Mouse (Mus musculus) forebrain, embryonic 11.5 days (tissue): ENCODE measurements around the gene Itpk1. TPM values are rescaled to one million over a fixed set of nuclear protein-coding genes. Genes with fewer than 3 reads are reported as not detected.

ENCODE experiments used
- ATAC-seq: fragments of 200-750 bp; cut with Nextera tagmentation; replicated peaks from 2 replicates; pipeline ENCODE4 v1.8.0; 2017; ENCODE audit warnings: moderate TSS enrichment; ENCODE audit not compliant: low FRiP score
- DNase-seq: peaks from one replicate; pipeline ENCODE4 v3.0.0-alpha.2; 2017; ENCODE audit warnings: low spot score
- H3K27ac ChIP-seq: fragments of 300-500 bp; sonication (generic); 2 replicates; pipeline ENCODE4 v1.5.1; 2014; ENCODE audit warnings: low read depth, low read length
- H3K27me3 ChIP-seq: fragments of 300-500 bp; sonication (generic); 2 replicates; pipeline ENCODE4 v1.6.1; 2014; ENCODE audit warnings: mild to moderate bottlenecking, low read length, mixed read lengths; ENCODE audit not compliant: control insufficient read depth, insufficient read depth
- H3K36me3 ChIP-seq: fragments of 300-500 bp; sonication (generic); 2 replicates; pipeline ENCODE4 v1.6.1; 2014; ENCODE audit warnings: mild to moderate bottlenecking, low read length, moderate library complexity, mixed read lengths; ENCODE audit not compliant: control insufficient read depth, insufficient read depth
- H3K4me1 ChIP-seq: fragments of 300-500 bp; sonication (generic); replicated peaks from 2 replicates; pipeline ENCODE4 v1.6.1; 2014; ENCODE audit warnings: low read length, mixed read lengths; ENCODE audit not compliant: control insufficient read depth, insufficient read depth
- H3K4me2 ChIP-seq: fragments of 300-500 bp; sonication (generic); 2 replicates; pipeline ENCODE4 v1.6.1; 2014; ENCODE audit warnings: low read depth, mild to moderate bottlenecking, low read length, moderate library complexity, mixed read lengths; ENCODE audit not compliant: severe bottlenecking
- H3K4me3 ChIP-seq: fragments of 300-500 bp; sonication (generic); 2 replicates; pipeline ENCODE4 v1.5.1; 2014; ENCODE audit warnings: low read depth, low read length
- H3K9ac ChIP-seq: fragments of 300-500 bp; sonication (generic); 2 replicates; pipeline ENCODE4 v1.6.1; 2014; ENCODE audit warnings: low read length
- H3K9me3 ChIP-seq: fragments of 300-500 bp; sonication (generic); 2 replicates; pipeline ENCODE4 v1.6.1; 2016; ENCODE audit warnings: low read length, mixed read lengths; ENCODE audit not compliant: control insufficient read depth
- WGBS: fragments of 180-500 bp; shearing (Covaris S2); extraction: QIAGEN DNeasy Blood & Tissue Kit; methylation state at CpG from one replicate; pipeline ENCODE4 v1.1.7; 2014; 5-methylcytosine and 5-hydroxymethylcytosine counted together
- polyA plus RNA-seq: library from polyadenylated mRNA; unstranded; fragments of >200 nt; fragmentation: Nextera tagmentation; extraction: Ambion mirVana; gene quantifications from 2 replicates; pipeline ENCODE4 v1.2.1, GENCODE M21; 2014

Gene Itpk1
- polyA plus RNA-seq, 1 experiment from 2014 or later: 19.6 TPM

GRCm38 (mm10) chr12:102647839-102648564 is 56.7 kb downstream of the Itpk1 start:
- H3K36me3 ChIP-seq: no peaks in the 10 kb centered on the region
- DNase-seq: no peak
- no peaks in the 10 kb centered on the region for H3K9me3 ChIP-seq
- no peak overlapping the region for H3K4me2 ChIP-seq
- no peaks in the 10 kb centered on the region for H3K27me3 ChIP-seq
- WGBS: 88% methylated on average over 14 of the region's 14 CpGs
- no peak for ATAC-seq
- H3K4me3 ChIP-seq: no peak overlapping the region
- no peak overlapping the region for H3K9ac ChIP-seq
- H3K27ac ChIP-seq: no peak overlapping the region
- no peaks in the 10 kb centered on the region for H3K4me1 ChIP-seq

GRCm38 (mm10) chr12:102646586-102647260 is 58.0 kb downstream of the Itpk1 start:
- Histone ChIP-seq H3K9me3 (no peaks in the 10 kb centered on the region), H3K27me3 (no peaks in the 10 kb centered on the region), H3K27ac (no peak overlapping the region), H3K4me3 (no peak overlapping the region), H3K36me3 (no peaks in the 10 kb centered on the region), H3K9ac (no peak overlapping the region), H3K4me2 (no peak overlapping the region), H3K4me1 (no peaks in the 10 kb centered on the region)
- DNase-seq (no peak), ATAC-seq (no peak)
- 89% methylated on average over 7 of the region's 7 CpGs for WGBS

- Histone ChIP-seq H3K4me3 (no peak overlapping the region), H3K4me2 (no peak overlapping the region), H3K27me3 (no peaks in the 10 kb centered on the region), H3K27ac (no peak overlapping the region), H3K9ac (no peak overlapping the region), H3K4me1 (peaks cover 2% of the 10 kb centered on the region; the same call in 1 of the 2 replicates), H3K36me3 (no peaks in the 10 kb centered on the region), H3K9me3 (no peaks in the 10 kb centered on the region)
- ATAC-seq (no peak), DNase-seq (no peak)
- 89% methylated on average over 6 of the region's 6 CpGs for WGBS
Observed at GRCm38 (mm10) chr12:102645911-102646585, 58.7 kb downstream of the Itpk1 start.

GRCm38 (mm10) chr12:102643316-102643715 is 61.4 kb downstream of the Itpk1 start:
- no peaks in the 10 kb centered on the region for H3K27me3 ChIP-seq
- no peaks in the 10 kb centered on the region for H3K36me3 ChIP-seq
- DNase-seq (no peak), ATAC-seq (no peak)
- peaks cover 15% of the 10 kb centered on the region for H3K4me1 ChIP-seq
- H3K27ac ChIP-seq: no peak overlapping the region
- no peaks in the 10 kb centered on the region for H3K9me3 ChIP-seq
- no peak overlapping the region for H3K4me3 ChIP-seq
- no peak overlapping the region for H3K9ac ChIP-seq
- 90% methylated on average over 6 of the region's 6 CpGs for WGBS
- no peak overlapping the region for H3K4me2 ChIP-seq

DNA sequence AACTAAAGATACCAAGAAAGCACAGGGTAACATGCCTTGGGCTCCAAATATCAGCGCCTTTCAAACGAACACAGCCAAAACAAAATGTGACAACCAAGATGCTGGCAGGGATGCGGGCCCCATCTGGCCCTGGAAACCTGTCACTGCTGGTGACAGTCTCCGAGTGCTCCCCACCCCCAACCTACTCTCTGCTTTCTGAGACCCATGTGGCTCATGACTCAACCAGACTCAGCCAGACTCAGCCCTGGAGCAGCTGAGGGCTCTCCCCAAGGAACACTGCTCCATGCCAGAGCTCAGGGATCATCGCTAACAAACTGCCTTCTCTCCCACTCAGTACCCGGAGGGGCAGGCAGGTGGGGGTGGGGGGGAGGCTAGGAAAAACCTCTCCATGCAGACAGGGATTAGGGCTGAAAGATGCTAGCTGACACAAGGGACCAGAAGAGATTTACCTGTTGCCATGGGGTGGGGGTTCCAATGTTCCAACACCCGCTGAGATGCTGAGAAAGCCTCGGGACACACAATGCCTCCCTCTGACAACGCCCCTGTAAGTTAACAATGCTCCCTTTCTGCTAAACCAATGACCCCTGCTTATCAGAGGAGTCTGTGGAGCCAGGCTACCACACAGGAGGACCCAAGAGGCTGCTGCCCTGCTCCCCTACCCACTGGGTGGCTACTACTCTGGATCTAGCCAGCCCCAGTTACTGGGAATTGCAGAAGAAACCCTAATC is 64.1 kb downstream of the Itpk1 start:
- Histone ChIP-seq H3K27me3 (no peaks in the 10 kb centered on the region), H3K4me2 (no peak overlapping the region), H3K36me3 (no peaks in the 10 kb centered on the region), H3K9ac (no peak overlapping the region), H3K4me1 (peaks cover 15% of the 10 kb centered on the region), H3K4me3 (no peak overlapping the region), H3K27ac (no peak overlapping the region), H3K9me3 (no peaks in the 10 kb centered on the region)
- WGBS: 21% methylated on average over 9 of the region's 9 CpGs
- no peak for DNase-seq
- ATAC-seq: peak; percentile 63

DNA sequence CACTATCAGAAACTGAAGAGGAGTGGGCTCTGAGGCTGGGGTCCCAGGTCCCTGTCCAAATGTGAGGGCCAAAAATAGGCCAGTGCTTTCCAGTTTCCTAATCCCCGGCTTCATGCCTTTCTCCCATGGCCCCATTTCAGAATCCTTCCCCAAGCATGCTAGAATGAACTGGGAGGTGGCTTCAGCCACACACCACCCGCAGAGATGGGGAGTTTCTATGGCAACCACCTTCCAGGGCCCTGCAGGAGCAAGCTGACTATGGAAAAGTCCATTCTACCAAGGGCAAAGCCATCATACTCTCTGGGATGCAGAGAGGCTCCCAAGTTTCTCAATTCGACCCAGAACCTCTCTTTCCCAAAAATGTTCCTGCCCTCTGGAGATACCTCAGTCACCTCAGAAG is 65.9 kb downstream of the Itpk1 start:
- H3K27me3 ChIP-seq: no peaks in the 10 kb centered on the region
- no peak overlapping the region for H3K4me2 ChIP-seq
- no peak overlapping the region for H3K9ac ChIP-seq
- H3K4me3 ChIP-seq: no peak overlapping the region
- WGBS: 51% methylated on average over 3 of the region's 3 CpGs
- no peaks in the 10 kb centered on the region for H3K36me3 ChIP-seq
- no peaks in the 10 kb centered on the region for H3K9me3 ChIP-seq
- DNase-seq (no peak), ATAC-seq (no peak)
- peaks cover 15% of the 10 kb centered on the region for H3K4me1 ChIP-seq
- peak overlapping the region; percentile 6; the same call in 1 of the 2 replicates for H3K27ac ChIP-seq

GRCm38 (mm10) chr12:102637235-102637634 is 67.5 kb downstream of the Itpk1 start:
- H3K9me3 ChIP-seq: no peaks in the 10 kb centered on the region
- H3K4me3 ChIP-seq: no peak overlapping the region
- no peak overlapping the region for H3K27ac ChIP-seq
- ATAC-seq (no peak), DNase-seq (no peak)
- 89% methylated on average over 10 of the region's 10 CpGs for WGBS
- H3K27me3 ChIP-seq: no peaks in the 10 kb centered on the region
- no peaks in the 10 kb centered on the region for H3K36me3 ChIP-seq
- H3K9ac ChIP-seq: no peak overlapping the region
- peaks cover 15% of the 10 kb centered on the region for H3K4me1 ChIP-seq
- H3K4me2 ChIP-seq: no peak overlapping the region

- Histone ChIP-seq H3K27ac (no peak overlapping the region), H3K4me1 (peaks cover 5% of the 10 kb centered on the region; the same call in 1 of the 2 replicates), H3K36me3 (no peaks in the 10 kb centered on the region), H3K27me3 (no peaks in the 10 kb centered on the region), H3K9me3 (no peaks in the 10 kb centered on the region), H3K4me2 (no peak overlapping the region), H3K9ac (no peak overlapping the region), H3K4me3 (no peak overlapping the region)
- WGBS: 75% methylated on average over 18 of the region's 20 CpGs
- DNase-seq (no peak), ATAC-seq (no peak; the same call in 1 of the 2 replicates)
Observed at GRCm38 (mm10) chr12:102634436-102635050, 70.2 kb downstream of the Itpk1 start.
